Comparison of ENCODE assay signal across 14 mouse cellular contexts in genomic region chr2:120770265-120770935, GRCm38 (mm10).
DNase-seq lines count a peak whose midpoint lies in the region; ATAC-seq lines count a peak whose summit lies in the region.
"Had no signal": no experiment of that assay in that cellular context is flagged by ENCODE, and none has a peak within 500 bp of the region (broad histone marks: within the 10 kb centered on the region; RNA-seq: fewer than 3 reads in every experiment).

No protein-coding gene starts in this region.

- peak; percentile 90 for ATAC-seq in frontal cortex, adult (ENCODE audit: low TSS enrichment)
- ATAC-seq in activated CD4-positive, CD25-positive, alpha-beta regulatory T cell, adult 4 months: no peak
- ATAC-seq: forebrain, embryonic 16.5 days; intestine, postnatal 0 days had no signal

- intact Hi-C loops in left cerebral cortex, postnatal 10 days (cut with DNase I): no loop called here
- intact Hi-C loops in left cerebral cortex, postnatal 36 days (cut with DNase I): no loop called here

- DNase-seq in frontal cortex, postnatal 25 days (ENCODE audit: low spot score in 2 of 2): no peak
- DNase-seq in left cerebral cortex, adult 11 months (ENCODE audit: low spot score): peak; percentile 12
- DNase-seq in left cerebral cortex, postnatal 10 days (ENCODE audit: extremely low spot score in 1 of 2, low spot score in 2 of 2): no peak
- peak; percentile 85 for DNase-seq in brain, adult 2 months (ENCODE audit: low read depth, low spot score)
- DNase-seq in left cerebral cortex, postnatal 36 days (ENCODE audit: low spot score in 2 of 2): peak; percentile 23 to 26
- no peak for DNase-seq in lung, adult 18-20 months
- DNase-seq: cerebellum, adult 18-20 months; kidney, postnatal 4 days; liver; thymus, postnatal 14 days had no signal

Comparison
In these comparisons a context has a peak if more than half of its experiments do, and no peak if none do; other contexts are left out.
1. DNase-seq: peak in left cerebral cortex, adult 11 months (single experiment), brain, adult 2 months (single experiment) and left cerebral cortex, postnatal 36 days (2 of 2); none in frontal cortex, postnatal 25 days (0 of 2), left cerebral cortex, postnatal 10 days (0 of 2) and lung, adult 18-20 months (0 of 2).